Comparison of ENCODE assay signal across 28 mouse cellular contexts in genomic region chr6:66121479-66122183, GRCm38 (mm10).
DNase-seq lines count a peak whose midpoint lies in the region; ATAC-seq and TF ChIP-seq lines count a peak whose summit lies in the region.
"Had no signal": no experiment of that assay in that cellular context is flagged by ENCODE, and none has a peak within 500 bp of the region (broad histone marks: within the 10 kb centered on the region; RNA-seq: fewer than 3 reads in every experiment).

No protein-coding gene starts in this region.

- H3K4me2 ChIP-seq in hindbrain, embryonic 11.5 days (replicated peaks; ENCODE audit: low read depth, low read length): no peak overlapping the region
- H3K4me2 ChIP-seq in forebrain, postnatal 0 days (ENCODE audit: low read depth): no peak overlapping the region
- H3K4me2 ChIP-seq: embryonic facial prominence, embryonic 15.5 days; intestine, embryonic 15.5 days; limb, embryonic 15.5 days; liver, embryonic 15.5 days; midbrain, embryonic 11.5 days had no signal

- H3K4me3 ChIP-seq in hindbrain, embryonic 11.5 days (ENCODE audit: low read depth, low read length): no peak overlapping the region
- no peak overlapping the region for H3K4me3 ChIP-seq in hindbrain, embryonic 10.5 days
- no peak overlapping the region for H3K4me3 ChIP-seq in embryonic fibroblast, embryonic 13.5 days (ENCODE audit: insufficient read depth, low read length)
- no peak overlapping the region for H3K4me3 ChIP-seq in forebrain, postnatal 0 days (ENCODE audit: low read depth, low read length)
- H3K4me3 ChIP-seq: embryonic facial prominence, embryonic 15.5 days; gastrocnemius, adult 2 months; intestine, embryonic 15.5 days; limb, embryonic 15.5 days; liver, embryonic 15.5 days had no signal

- H3K9me3 ChIP-seq in hindbrain, embryonic 11.5 days (ENCODE audit: control insufficient read depth, low read length): no peaks in the 10 kb centered on the region
- no peaks in the 10 kb centered on the region for H3K9me3 ChIP-seq in hindbrain, embryonic 10.5 days
- H3K9me3 ChIP-seq in forebrain, postnatal 0 days (ENCODE audit: low read length): no peaks in the 10 kb centered on the region
- H3K9me3 ChIP-seq: embryonic facial prominence, embryonic 15.5 days; G1E; intestine, embryonic 15.5 days; limb, embryonic 15.5 days; liver, embryonic 15.5 days had no signal

- WGBS in hindbrain, embryonic 11.5 days: 63% methylated on average over 5 of the region's 5 CpGs
- WGBS in hindbrain, embryonic 10.5 days: 80% methylated on average over 5 of the region's 5 CpGs
- 40% methylated on average over 5 of the region's 5 CpGs for WGBS in forebrain, postnatal 0 days

- no peak overlapping the region for H3K27ac ChIP-seq in hindbrain, embryonic 11.5 days (ENCODE audit: low read depth, low read length)
- no peak overlapping the region for H3K27ac ChIP-seq in hindbrain, embryonic 10.5 days
- H3K27ac ChIP-seq in embryonic fibroblast, embryonic 13.5 days (ENCODE audit: insufficient read depth, low read length): peak overlapping the region; percentile 80
- H3K27ac ChIP-seq in forebrain, postnatal 0 days (ENCODE audit: low read depth, low read length): no peak overlapping the region
- H3K27ac ChIP-seq: embryonic facial prominence, embryonic 15.5 days; gastrocnemius, adult 2 months; intestine, embryonic 15.5 days; limb, embryonic 15.5 days; liver, embryonic 15.5 days had no signal

- DNase-seq in hindbrain, embryonic 11.5 days (ENCODE audit: low spot score): peak; percentile 1
- no peak for DNase-seq in hindbrain, embryonic 10.5 days (ENCODE audit: low spot score)
- no peak for DNase-seq in forebrain, postnatal 0 days
- peak; percentile 96 for DNase-seq in retina, postnatal 1 day
- DNase-seq: adrenal gland, adult 8-10 months; B cell, adult 2 months; cerebellum, adult 8-10 months; cerebellum, postnatal 36 days; embryo, embryonic 11 days; gastrocnemius, adult 2 months; heart, postnatal 36 days; kidney, adult 8-10 months; kidney, postnatal 10 days; left cerebral cortex, postnatal 4 days; lung, postnatal 4 days; thymus, adult 18-20 months; thymus, postnatal 36 days had no signal

- 0 out of 2 replicates have a peak, but pooled peaks have one; percentile 56 for ATAC-seq in hindbrain, embryonic 11.5 days (ENCODE audit: low FRiP score)
- ATAC-seq in forebrain, postnatal 0 days: peak; percentile 47; the same call in 1 of the 2 replicates
- no peak for ATAC-seq in megakaryocyte, adult 5-6 weeks (ENCODE audit: poor library complexity, severe bottlenecking)
- no peak for ATAC-seq in megakaryocyte-erythroid progenitor cell, adult 5-6 weeks (replicated peaks; ENCODE audit: low FRiP score, low TSS enrichment, poor library complexity, severe bottlenecking)
- ATAC-seq: hindbrain, embryonic 16.5 days; intestine, embryonic 15.5 days had no signal

- no peak for TF ChIP-seq CTCF in embryonic fibroblast, embryonic 13.5 days (IDR thresholded peaks at IDR 0.05; ENCODE audit: borderline replicate concordance, insufficient read depth, low read length)
- TF ChIP-seq CTCF in forebrain, postnatal 0 days (IDR thresholded peaks at IDR 0.05; ENCODE audit: low read depth): no peak

- H3K36me3 ChIP-seq in hindbrain, embryonic 11.5 days (ENCODE audit: control insufficient read depth, insufficient read depth, low read length): no peaks in the 10 kb centered on the region
- no peaks in the 10 kb centered on the region for H3K36me3 ChIP-seq in hindbrain, embryonic 10.5 days
- H3K36me3 ChIP-seq in forebrain, postnatal 0 days (ENCODE audit: insufficient read depth): no peaks in the 10 kb centered on the region
- H3K36me3 ChIP-seq: embryonic facial prominence, embryonic 15.5 days; G1E; intestine, embryonic 15.5 days; limb, embryonic 15.5 days; liver, embryonic 15.5 days had no signal

- H3K9ac ChIP-seq in hindbrain, embryonic 11.5 days (ENCODE audit: low read depth, low read length): no peak overlapping the region
- no peak overlapping the region for H3K9ac ChIP-seq in forebrain, postnatal 0 days
- H3K9ac ChIP-seq: embryonic facial prominence, embryonic 15.5 days; intestine, embryonic 15.5 days; limb, embryonic 15.5 days; liver, embryonic 15.5 days had no signal

- H3K27me3 ChIP-seq in hindbrain, embryonic 11.5 days (ENCODE audit: control insufficient read depth, insufficient read depth, low read length): no peaks in the 10 kb centered on the region
- H3K27me3 ChIP-seq in hindbrain, embryonic 10.5 days (ENCODE audit: insufficient read depth, poor library complexity, severe bottlenecking): no peaks in the 10 kb centered on the region
- no peaks in the 10 kb centered on the region for H3K27me3 ChIP-seq in forebrain, postnatal 0 days (ENCODE audit: insufficient read depth, low read length)
- H3K27me3 ChIP-seq: CH12.LX; embryonic facial prominence, embryonic 15.5 days; intestine, embryonic 15.5 days; limb, embryonic 15.5 days; liver, embryonic 15.5 days had no signal

- no peaks in the 10 kb centered on the region for H3K4me1 ChIP-seq in hindbrain, embryonic 11.5 days (replicated peaks; ENCODE audit: control insufficient read depth, insufficient read depth, low read length)
- H3K4me1 ChIP-seq in hindbrain, embryonic 10.5 days (replicated peaks): no peaks in the 10 kb centered on the region
- H3K4me1 ChIP-seq in embryonic fibroblast, embryonic 13.5 days (ENCODE audit: control insufficient read depth, insufficient read depth, low read length): 0 out of 2 replicates have a peak, but pooled peaks cover 3% of the 10 kb centered on the region
- no peaks in the 10 kb centered on the region for H3K4me1 ChIP-seq in forebrain, postnatal 0 days (ENCODE audit: insufficient read depth)
- H3K4me1 ChIP-seq: embryonic facial prominence, embryonic 15.5 days; intestine, embryonic 15.5 days; liver, embryonic 15.5 days had no signal

- 0 out of 2 replicates have a peak, but pooled peaks have one; percentile 15 for TF ChIP-seq POLR2A in embryonic fibroblast, embryonic 13.5 days (IDR thresholded peaks at IDR 0.05; ENCODE audit: low read depth, low read length)

Comparison
In these comparisons a context has a peak if more than half of its experiments do, and no peak if none do; other contexts are left out.
1. DNase-seq: peak in hindbrain, embryonic 11.5 days (single experiment) and retina, postnatal 1 day (single experiment); none in hindbrain, embryonic 10.5 days (single experiment) and forebrain, postnatal 0 days (single experiment).
2. ATAC-seq: peak in hindbrain, embryonic 11.5 days (single experiment) and forebrain, postnatal 0 days (single experiment); none in megakaryocyte, adult 5-6 weeks (single experiment) and megakaryocyte-erythroid progenitor cell, adult 5-6 weeks (single experiment).